Mouse (Mus musculus) bone marrow macrophage, adult 2 months (primary cell): ENCODE measurements at regions not wholly inside any gene's neighbourhood (a gene's known extent, or its start where the extent isn't known, plus 50 kb on each side); places are given as distances from the start of the nearest gene placed in this dataset.
A peak's percentile ranks its signal among the peaks of the same experiment; 100 is the strongest.

Experiments used
- H3K27ac ChIP-seq: 2 replicates; pipeline ENCODE4 v1.5.1; 2012; ENCODE audit warnings: low read depth, low read length; ENCODE audit not compliant: insufficient read depth
- H3K4me1 ChIP-seq: 2 replicates; pipeline ENCODE4 v1.6.1; 2012; ENCODE audit warnings: low read length; ENCODE audit not compliant: control insufficient read depth, insufficient read depth
- H3K4me3 ChIP-seq: 2 replicates; pipeline ENCODE4 v1.5.1; 2012; ENCODE audit warnings: mild to moderate bottlenecking, low read length, moderate library complexity; ENCODE audit not compliant: insufficient read depth
- CTCF ChIP-seq: IDR thresholded peaks from 2 replicates; pipeline ENCODE4 v1.5.1; 2012; ENCODE audit warnings: low read depth, mild to moderate bottlenecking, low read length, moderate library complexity
- POLR2A ChIP-seq: IDR thresholded peaks from 2 replicates; pipeline ENCODE4 v1.6.1; 2012; ENCODE audit warnings: mild to moderate bottlenecking, low read depth, low read length, borderline replicate concordance

GRCm38 (mm10) chr19:56068854-56069253 is 218.1 kb upstream of the Habp2 start:
- TF ChIP-seq POLR2A: no peak
- no peak for TF ChIP-seq CTCF
- no peak overlapping the region for H3K27ac ChIP-seq
- H3K4me3 ChIP-seq: peak overlapping the region; percentile 36
- peaks cover 14% of the 10 kb centered on the region for H3K4me1 ChIP-seq

- no peak overlapping the region for H3K4me3 ChIP-seq
- no peak for TF ChIP-seq CTCF
- TF ChIP-seq POLR2A: no peak
- no peak overlapping the region for H3K27ac ChIP-seq
- peaks cover 14% of the 10 kb centered on the region for H3K4me1 ChIP-seq
Observed at GRCm38 (mm10) chr19:56069266-56069665, 217.7 kb upstream of the Habp2 start.

GRCm38 (mm10) chr19:56071340-56071739 is 215.6 kb upstream of the Habp2 start:
- no peak for TF ChIP-seq CTCF
- no peak for TF ChIP-seq POLR2A
- peaks cover 14% of the 10 kb centered on the region for H3K4me1 ChIP-seq
- H3K4me3 ChIP-seq: no peak overlapping the region
- no peak overlapping the region for H3K27ac ChIP-seq

GRCm38 (mm10) chr19:56076128-56076527 is 210.8 kb upstream of the Habp2 start:
- Histone ChIP-seq H3K4me3 (no peak overlapping the region), H3K27ac (no peak overlapping the region), H3K4me1 (no peaks in the 10 kb centered on the region)
- TF ChIP-seq CTCF (no peak), POLR2A (no peak)

- no peaks in the 10 kb centered on the region for H3K4me1 ChIP-seq
- H3K4me3 ChIP-seq: no peak overlapping the region
- H3K27ac ChIP-seq: no peak overlapping the region
- TF ChIP-seq POLR2A (no peak), CTCF (no peak)
Observed at GRCm38 (mm10) chr19:56077491-56077890, 209.4 kb upstream of the Habp2 start.

- TF ChIP-seq CTCF: no peak
- no peak for TF ChIP-seq POLR2A
- Histone ChIP-seq H3K4me1 (no peaks in the 10 kb centered on the region), H3K27ac (no peak overlapping the region), H3K4me3 (no peak overlapping the region)
Observed at GRCm38 (mm10) chr19:56086413-56087083, 200.4 kb upstream of the Habp2 start.

GRCm38 (mm10) chr19:56087127-56087526 is 199.8 kb upstream of the Habp2 start:
- no peak overlapping the region for H3K27ac ChIP-seq
- H3K4me1 ChIP-seq: no peaks in the 10 kb centered on the region
- H3K4me3 ChIP-seq: no peak overlapping the region
- TF ChIP-seq CTCF (no peak), POLR2A (no peak)

- Histone ChIP-seq H3K27ac (no peak overlapping the region), H3K4me1 (no peaks in the 10 kb centered on the region), H3K4me3 (no peak overlapping the region)
- TF ChIP-seq POLR2A: no peak
- TF ChIP-seq CTCF: no peak
Observed at GRCm38 (mm10) chr19:56089795-56090375, 197.1 kb upstream of the Habp2 start.

- TF ChIP-seq CTCF: no peak
- no peak for TF ChIP-seq POLR2A
- no peaks in the 10 kb centered on the region for H3K4me1 ChIP-seq
- no peak overlapping the region for H3K4me3 ChIP-seq
- H3K27ac ChIP-seq: no peak overlapping the region
Observed at GRCm38 (mm10) chr19:56091581-56091980, 195.4 kb upstream of the Habp2 start.

GRCm38 (mm10) chr19:56095873-56096272 is 191.1 kb upstream of the Habp2 start:
- TF ChIP-seq POLR2A (no peak), CTCF (no peak)
- Histone ChIP-seq H3K4me3 (no peak overlapping the region), H3K4me1 (no peaks in the 10 kb centered on the region), H3K27ac (no peak overlapping the region)
